Mouse (Mus musculus): ENCODE data around the gene Nudt22.

GRCm38 (mm10) chr19:6943709-6944108, 52.2 kb downstream of the Nudt22 start:
- TF ChIP-seq POLR2A (IDR thresholded peaks at IDR 0.05; ENCODE audit: insufficient read depth, low read depth, low read length) (no peak), CTCF (IDR thresholded peaks at IDR 0.05) (no peak)
